Mouse (Mus musculus) stomach, postnatal 0 days (tissue): ENCODE measurements around the gene Ddx19b. TPM values are rescaled to one million over a fixed set of nuclear protein-coding genes. Genes with fewer than 3 reads are reported as not detected.
A peak's percentile ranks its signal among the peaks of the same experiment; 100 is the strongest.

Source experiments
- ATAC-seq: fragments of 200-750 bp; cut with Nextera tagmentation; 2 replicates; pipeline ENCODE4 v1.8.0; 2017; ENCODE audit not compliant: low FRiP score, low TSS enrichment
- DNase-seq: peaks from one replicate; pipeline ENCODE4 v3.0.0-alpha.2; 2016; ENCODE audit warnings: low spot score
- H3K27ac ChIP-seq: fragments of 300-500 bp; sonication (generic); replicated peaks from 2 replicates; pipeline ENCODE4 v1.5.1; 2014; ENCODE audit warnings: mild to moderate bottlenecking, control low read depth
- H3K27me3 ChIP-seq: fragments of 300-500 bp; sonication (generic); 2 replicates; pipeline ENCODE4 v1.6.1; 2014; ENCODE audit warnings: low read length; ENCODE audit not compliant: control insufficient read depth, insufficient read depth
- H3K36me3 ChIP-seq: fragments of 300-500 bp; sonication (generic); 2 replicates; pipeline ENCODE4 v1.6.1; 2014; ENCODE audit warnings: low read length, mixed read lengths; ENCODE audit not compliant: control insufficient read depth, insufficient read depth
- H3K4me1 ChIP-seq: fragments of 300-500 bp; sonication (generic); replicated peaks from 2 replicates; pipeline ENCODE4 v1.6.1; 2014; ENCODE audit warnings: antibody characterized with exemption; ENCODE audit not compliant: control insufficient read depth, insufficient read depth
- H3K4me2 ChIP-seq: fragments of 300-500 bp; sonication (generic); replicated peaks from 2 replicates; pipeline ENCODE4 v1.6.1; 2014; ENCODE audit warnings: low read depth, mild to moderate bottlenecking, control low read depth, moderate library complexity
- H3K4me3 ChIP-seq: fragments of 300-500 bp; sonication (generic); 2 replicates; pipeline ENCODE4 v1.5.1; 2014; ENCODE audit warnings: low read depth, low read length, control low read depth
- H3K9ac ChIP-seq: fragments of 300-500 bp; sonication (generic); 2 replicates; pipeline ENCODE4 v1.6.1; 2014; ENCODE audit warnings: mild to moderate bottlenecking, low read length, control low read depth, mixed read lengths
- H3K9me3 ChIP-seq: fragments of 300-500 bp; sonication (generic); 2 replicates; pipeline ENCODE4 v1.6.1; 2016; ENCODE audit warnings: low read length; ENCODE audit not compliant: control insufficient read depth
- CTCF ChIP-seq: IDR thresholded peaks from 2 replicates; pipeline ENCODE4 v1.5.1; 2016; ENCODE audit warnings: antibody characterized with exemption, low read depth, mild to moderate bottlenecking, moderate library complexity
- EP300 ChIP-seq: optimal IDR thresholded peaks from 2 replicates; pipeline ENCODE3; 2016; ENCODE audit warnings: antibody characterized with exemption
- WGBS: fragments of 180-500 bp; shearing (Covaris S2); extraction: QIAGEN DNeasy Blood & Tissue Kit; methylation state at CpG from one replicate; pipeline ENCODE4 v1.1.7; 2014; 5-methylcytosine and 5-hydroxymethylcytosine counted together
- polyA plus RNA-seq: library from polyadenylated mRNA; unstranded; fragments of >200 nt; fragmentation: Nextera tagmentation; extraction: Ambion mirVana; gene quantifications from 2 replicates; pipeline ENCODE4 v1.2.1, GENCODE M21; 2015

Gene Ddx19b
- polyA plus RNA-seq, 1 experiment from 2014 or later, result 4.8 TPM

DNA sequence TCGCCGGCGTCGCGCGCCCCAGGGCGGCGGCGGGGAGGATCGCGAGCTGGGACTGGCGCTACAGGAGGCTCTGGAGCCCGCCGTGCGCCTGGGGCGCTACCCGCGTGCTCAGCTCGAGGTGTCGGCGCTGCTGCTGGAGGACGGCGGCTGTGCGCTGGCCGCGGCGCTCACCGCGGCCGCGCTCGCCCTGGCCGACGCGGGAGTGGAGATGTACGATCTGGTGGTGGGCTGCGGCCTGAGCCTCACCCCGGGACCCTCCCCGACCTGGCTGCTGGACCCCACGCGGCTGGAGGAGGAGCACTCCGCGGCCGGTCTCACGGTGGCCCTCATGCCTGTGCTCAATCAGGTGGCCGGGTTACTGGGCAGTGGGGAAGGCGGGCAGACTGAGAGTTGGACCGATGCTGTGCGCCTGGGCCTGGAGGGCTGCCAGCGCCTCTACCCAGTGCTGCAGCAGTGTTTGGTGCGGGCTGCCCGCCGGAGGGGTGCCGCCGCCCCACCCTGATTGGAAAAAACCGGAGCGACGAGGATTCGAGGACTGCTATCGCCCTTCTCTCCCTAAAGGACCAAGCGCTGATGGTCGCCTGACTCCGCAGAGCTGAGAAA lies 25.2 kb upstream of the Ddx19b start:
- WGBS, result under 1% methylated on average over 59 of the region's 63 CpGs
- peak; percentile 63 for DNase-seq
- H3K36me3 ChIP-seq, result peaks cover 31% of the 10 kb centered on the region

DNA sequence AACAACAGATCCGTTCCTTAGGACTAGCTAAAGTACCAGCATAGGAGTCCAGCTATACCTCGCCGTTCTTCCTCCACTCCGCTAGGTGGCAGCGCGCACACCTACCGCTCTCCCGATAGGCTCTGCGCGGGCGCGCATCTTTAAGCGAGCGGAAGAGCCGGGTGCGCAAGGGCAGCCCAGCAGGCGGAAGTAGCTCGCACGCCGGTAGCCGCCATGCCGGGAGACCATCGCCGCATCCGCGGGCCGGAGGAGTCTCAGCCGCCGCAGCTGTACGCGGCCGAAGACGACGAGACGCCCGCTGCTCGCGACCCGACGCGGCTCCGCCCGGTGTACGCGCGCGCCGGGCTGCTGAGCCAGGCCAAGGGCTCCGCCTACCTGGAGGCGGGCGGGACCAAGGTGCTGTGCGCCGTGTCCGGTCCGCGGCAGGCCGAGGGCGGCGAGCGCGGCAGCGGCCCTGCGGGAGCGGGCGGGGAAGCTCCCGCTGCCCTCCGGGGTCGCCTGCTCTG lies 24.7 kb upstream of the Ddx19b start, which contains the start of gene Exosc6:
TSS of gene Exosc6 (plus strand) at position 182 of the 506 bp plus-strand sequence.
- peak within 1 kb of the TSS; percentile 79 for H3K9ac ChIP-seq
- peaks cover 33% of the 10 kb centered on the region for H3K36me3 ChIP-seq
- TF ChIP-seq EP300 (no peak), CTCF (peak; percentile 98)
- peak within 1 kb of the TSS; percentile 93 for H3K4me3 ChIP-seq
- H3K4me1 ChIP-seq, result peaks cover 4% of the 10 kb centered on the region; the same call in 1 of the 2 replicates
- H3K4me2 ChIP-seq, result peak within 1 kb of the TSS; percentile 99
- DNase-seq (peak; percentile 94), ATAC-seq (peak; percentile 96)
- H3K27me3 ChIP-seq, result no peaks in the 10 kb centered on the region
- H3K9me3 ChIP-seq, result no peaks in the 10 kb centered on the region
- peak within 1 kb of the TSS; percentile 71 for H3K27ac ChIP-seq
- under 1% methylated on average over 59 of the region's 68 CpGs for WGBS

More for the DNA sequence above, 25.2 kb upstream of the Ddx19b start:
- Histone ChIP-seq H3K4me2 (peak overlapping the region; percentile 99), H3K27me3 (no peaks in the 10 kb centered on the region), H3K4me3 (peak overlapping the region; percentile 93), H3K9me3 (no peaks in the 10 kb centered on the region), H3K27ac (peak overlapping the region; percentile 71), H3K9ac (peak overlapping the region; percentile 79), H3K4me1 (peaks cover 4% of the 10 kb centered on the region; the same call in 1 of the 2 replicates)
- TF ChIP-seq CTCF, result no peak
- no peak for TF ChIP-seq EP300
- peak; percentile 66 for ATAC-seq

DNA sequence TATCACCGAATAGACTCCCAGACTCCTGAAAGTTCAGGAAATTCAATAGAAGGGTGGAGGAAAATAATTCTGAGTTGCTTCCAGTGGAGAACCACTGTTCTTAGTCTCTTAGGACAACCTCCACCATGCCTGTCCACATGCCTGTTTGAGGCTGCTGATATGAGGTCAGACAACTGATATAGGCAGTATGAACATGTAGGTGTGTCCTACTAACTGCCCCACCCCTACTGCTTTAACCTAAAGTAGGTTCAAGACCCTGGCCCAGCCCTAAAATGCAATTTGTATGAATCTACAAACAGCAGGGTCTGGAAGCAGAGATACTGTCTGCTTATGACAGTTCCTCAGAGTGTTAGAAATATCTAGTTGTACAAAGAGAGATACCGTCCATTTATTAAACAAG lies 24.1 kb upstream of the Ddx19b start:
- Histone ChIP-seq H3K4me3 (no peak overlapping the region), H3K27ac (no peak overlapping the region), H3K27me3 (no peaks in the 10 kb centered on the region), H3K4me2 (no peak overlapping the region), H3K36me3 (peaks cover 33% of the 10 kb centered on the region), H3K4me1 (peaks cover 4% of the 10 kb centered on the region; the same call in 1 of the 2 replicates), H3K9ac (no peak overlapping the region), H3K9me3 (no peaks in the 10 kb centered on the region)
- TF ChIP-seq CTCF (no peak), EP300 (no peak)
- DNase-seq, result no peak
- peak; percentile 48 for ATAC-seq
- WGBS, result 65% methylated on average over 2 of the region's 2 CpGs

DNA sequence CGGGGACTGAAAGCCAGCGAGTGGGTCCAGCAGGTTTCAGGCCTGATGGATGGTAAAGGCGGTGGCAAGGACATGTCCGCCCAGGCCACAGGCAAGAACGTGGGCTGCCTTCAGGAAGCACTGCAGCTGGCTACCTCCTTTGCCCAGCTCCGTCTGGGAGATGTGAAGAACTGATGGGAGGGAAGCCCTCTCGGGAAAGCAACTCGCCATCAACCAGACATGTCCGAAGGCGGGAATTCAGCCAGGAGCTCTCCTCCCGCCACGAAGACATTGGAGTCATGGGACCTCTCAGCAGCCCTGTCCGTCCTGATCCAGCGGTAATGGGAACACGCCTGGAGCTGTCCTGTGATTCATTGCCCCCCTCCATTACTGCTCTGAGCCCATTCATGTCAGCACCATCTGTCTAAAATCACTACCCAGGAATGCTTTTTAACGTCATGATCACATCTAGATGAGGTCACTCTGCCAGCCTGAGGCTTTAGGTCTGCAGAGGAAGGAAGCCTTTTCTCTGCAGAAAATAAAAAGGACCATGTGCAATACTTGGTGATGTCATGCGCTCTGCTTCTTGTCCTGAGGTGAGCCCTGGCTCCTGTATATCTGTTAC lies 23.6 kb upstream of the Ddx19b start:
- Histone ChIP-seq H3K4me2 (no peak overlapping the region), H3K9ac (no peak overlapping the region), H3K4me3 (no peak overlapping the region), H3K27me3 (no peaks in the 10 kb centered on the region), H3K4me1 (peaks cover 4% of the 10 kb centered on the region; the same call in 1 of the 2 replicates), H3K9me3 (no peaks in the 10 kb centered on the region), H3K27ac (no peak overlapping the region), H3K36me3 (peaks cover 35% of the 10 kb centered on the region)
- ATAC-seq (no peak), DNase-seq (no peak)
- WGBS, result 84% methylated on average over 17 of the region's 17 CpGs
- TF ChIP-seq CTCF (no peak), EP300 (no peak)

DNA sequence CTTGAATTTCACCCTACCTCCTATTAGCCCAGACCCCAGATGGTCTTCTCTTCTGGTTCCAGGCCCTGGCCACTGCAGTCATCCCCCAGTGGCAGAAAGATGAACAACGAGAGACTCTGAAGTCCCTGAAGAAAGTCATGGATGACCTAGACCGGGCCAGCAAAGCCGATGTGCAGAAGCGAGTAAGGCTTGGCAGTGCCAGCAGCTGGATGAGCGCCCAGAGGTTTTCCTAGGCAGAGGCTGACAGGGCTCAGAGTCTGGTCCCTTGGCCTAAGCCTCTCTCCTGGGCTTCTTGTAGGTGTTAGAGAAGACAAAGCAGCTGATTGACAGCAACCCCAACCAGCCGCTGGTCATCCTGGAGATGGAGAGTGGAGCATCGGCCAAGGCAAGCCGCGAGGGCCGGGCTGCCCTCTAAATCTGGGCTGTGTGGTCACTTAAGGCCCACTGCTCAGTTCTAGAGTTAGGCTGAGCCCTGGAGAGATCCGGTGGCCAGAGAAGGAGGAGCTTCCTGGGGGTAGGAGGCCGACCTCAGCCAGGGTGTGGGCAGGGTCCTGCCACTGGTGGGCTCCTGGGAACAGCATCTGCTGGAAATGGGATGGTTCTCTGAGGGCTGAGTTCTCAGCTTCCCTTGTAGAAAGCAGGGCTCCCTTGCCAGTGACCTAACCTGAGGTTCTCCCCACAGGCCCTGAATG lies 22.4 kb upstream of the Ddx19b start:
- Histone ChIP-seq H3K9me3 (no peaks in the 10 kb centered on the region), H3K27me3 (no peaks in the 10 kb centered on the region), H3K9ac (no peak overlapping the region), H3K4me2 (no peak overlapping the region), H3K4me1 (peaks cover 4% of the 10 kb centered on the region; the same call in 1 of the 2 replicates), H3K27ac (no peak overlapping the region), H3K4me3 (no peak overlapping the region), H3K36me3 (peaks cover 44% of the 10 kb centered on the region)
- DNase-seq (no peak), ATAC-seq (no peak)
- TF ChIP-seq EP300 (no peak), CTCF (no peak)
- 91% methylated on average over 12 of the region's 12 CpGs for WGBS
